Mouse (Mus musculus) urinary bladder, adult 2 months (tissue): ENCODE results near the gene Parp6. TPM values are rescaled to one million over a fixed set of nuclear protein-coding genes. Genes with fewer than 3 reads are reported as not detected.
A peak's percentile ranks its signal among the peaks of the same experiment; 100 is the strongest.

Experiments used
- DNase-seq: peaks from one replicate; pipeline ENCODE4 v3.0.0; 2022; ENCODE audit warnings: low spot score
- polyA plus RNA-seq: library from polyadenylated mRNA; depleted of rRNA; stranded (reverse); fragments of >200 nt; gene quantifications from 2 replicates; pipeline ENCODE4 v1.2.3, GENCODE M21; 2012

Parp6 gene
- polyA plus RNA-seq, 1 experiment, result 52.4 TPM

DNA sequence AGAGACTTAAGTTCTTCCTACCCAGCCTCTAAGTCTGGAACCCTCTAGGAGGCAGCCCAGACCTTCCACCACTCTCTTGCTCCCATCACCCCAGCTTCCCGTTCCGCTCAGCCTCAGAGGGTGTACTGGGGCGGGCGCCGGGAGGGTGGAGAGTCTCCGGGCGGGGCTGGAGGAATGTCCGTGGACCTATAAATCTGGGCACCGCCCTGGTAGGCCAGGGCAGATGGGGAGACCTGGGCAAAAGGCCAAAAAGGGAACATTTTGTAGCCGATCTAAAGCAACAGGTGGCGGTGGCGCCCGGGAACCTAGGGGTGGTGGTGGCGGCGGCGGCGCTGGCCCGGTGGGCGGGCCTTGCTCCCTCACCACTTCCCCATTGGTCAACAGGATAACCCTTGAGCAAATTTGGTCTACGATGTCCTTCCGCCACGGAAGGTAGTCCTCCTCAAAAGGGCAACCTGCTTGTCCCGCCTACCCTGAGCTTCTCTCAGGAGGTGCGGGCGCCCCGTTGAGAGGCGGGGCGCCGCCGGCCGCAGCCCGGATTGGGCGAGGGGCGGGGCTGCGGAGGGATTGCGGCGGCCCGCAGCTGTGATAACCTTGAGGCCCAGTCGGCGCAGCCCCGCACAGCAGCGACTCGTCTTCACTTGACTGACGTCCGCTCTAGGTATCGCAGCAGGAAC lies 39.0 kb downstream of the Parp6 start, which contains the start of gene Pkm:
Gene Pkm, plus strand, starts transcription at position 411 of the 677 bp plus-strand sequence.
- DNase-seq, result peak; percentile 92

DNA sequence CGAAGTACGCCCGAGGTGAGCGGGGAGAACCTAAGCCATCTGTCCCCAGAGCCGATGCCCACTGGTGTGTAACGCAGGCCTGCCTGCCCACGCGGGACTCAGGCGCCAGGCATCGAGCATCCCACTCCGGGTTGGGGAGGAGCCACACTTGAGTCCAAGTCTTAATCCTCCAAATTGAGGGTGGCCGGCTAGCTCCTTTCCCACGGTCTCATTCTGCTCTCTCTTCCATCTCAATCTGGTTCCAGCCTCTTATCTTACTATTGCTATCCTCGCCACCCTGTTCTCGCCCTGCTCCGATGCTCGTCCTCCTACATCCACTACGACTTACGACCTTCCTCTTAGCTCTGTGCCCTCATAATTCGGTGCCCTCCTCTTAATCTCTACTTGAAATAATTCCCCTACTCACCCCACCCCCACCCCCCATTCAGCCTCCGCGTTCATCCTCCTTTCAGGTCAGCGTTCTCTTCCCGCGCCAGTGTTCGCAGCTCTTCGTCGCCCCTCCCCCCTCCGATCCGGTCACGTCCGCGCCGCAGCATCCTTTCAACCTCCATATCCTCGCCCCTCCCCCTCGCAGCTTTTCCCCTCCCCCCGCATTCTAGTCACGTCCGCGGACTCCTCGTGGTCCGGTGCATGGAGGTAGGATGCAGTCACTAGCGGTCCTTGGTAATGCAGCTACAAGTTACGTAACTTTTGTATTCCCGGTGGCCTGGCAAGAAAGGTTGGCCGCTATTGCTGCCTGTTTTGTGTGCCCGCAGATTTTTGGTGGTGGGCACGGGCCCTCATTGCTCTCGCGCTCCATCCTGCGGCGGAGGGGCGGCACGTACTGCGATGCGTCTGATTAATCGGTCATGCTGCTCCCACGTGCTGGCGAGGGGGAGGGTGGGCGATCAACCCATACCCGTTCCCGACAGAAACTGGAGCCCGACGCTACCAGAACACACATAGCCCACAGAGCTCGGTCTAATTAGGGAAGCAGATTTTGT lies 39.8 kb downstream of the Parp6 start:
- no peak for DNase-seq

DNA sequence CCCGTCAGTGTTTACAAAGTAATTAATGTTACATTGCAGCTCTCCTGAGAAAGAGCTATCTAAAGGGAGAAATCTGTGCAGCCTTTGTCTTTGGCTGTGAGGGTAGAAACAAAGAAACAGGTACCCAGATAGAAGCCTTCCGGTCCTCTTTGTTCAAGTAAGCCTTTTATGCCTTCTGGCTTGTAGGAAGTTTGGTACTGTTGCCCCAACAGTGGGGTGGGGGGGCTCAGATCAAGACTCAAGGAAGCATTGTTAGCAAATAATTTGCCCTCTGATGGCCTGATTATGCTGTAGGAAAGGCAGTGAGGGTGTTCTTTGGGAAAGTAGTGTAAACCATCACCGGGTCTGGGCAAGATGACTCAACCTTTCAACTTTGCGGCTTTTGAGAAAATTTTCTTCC lies 41.1 kb downstream of the Parp6 start:
- no peak for DNase-seq

DNA sequence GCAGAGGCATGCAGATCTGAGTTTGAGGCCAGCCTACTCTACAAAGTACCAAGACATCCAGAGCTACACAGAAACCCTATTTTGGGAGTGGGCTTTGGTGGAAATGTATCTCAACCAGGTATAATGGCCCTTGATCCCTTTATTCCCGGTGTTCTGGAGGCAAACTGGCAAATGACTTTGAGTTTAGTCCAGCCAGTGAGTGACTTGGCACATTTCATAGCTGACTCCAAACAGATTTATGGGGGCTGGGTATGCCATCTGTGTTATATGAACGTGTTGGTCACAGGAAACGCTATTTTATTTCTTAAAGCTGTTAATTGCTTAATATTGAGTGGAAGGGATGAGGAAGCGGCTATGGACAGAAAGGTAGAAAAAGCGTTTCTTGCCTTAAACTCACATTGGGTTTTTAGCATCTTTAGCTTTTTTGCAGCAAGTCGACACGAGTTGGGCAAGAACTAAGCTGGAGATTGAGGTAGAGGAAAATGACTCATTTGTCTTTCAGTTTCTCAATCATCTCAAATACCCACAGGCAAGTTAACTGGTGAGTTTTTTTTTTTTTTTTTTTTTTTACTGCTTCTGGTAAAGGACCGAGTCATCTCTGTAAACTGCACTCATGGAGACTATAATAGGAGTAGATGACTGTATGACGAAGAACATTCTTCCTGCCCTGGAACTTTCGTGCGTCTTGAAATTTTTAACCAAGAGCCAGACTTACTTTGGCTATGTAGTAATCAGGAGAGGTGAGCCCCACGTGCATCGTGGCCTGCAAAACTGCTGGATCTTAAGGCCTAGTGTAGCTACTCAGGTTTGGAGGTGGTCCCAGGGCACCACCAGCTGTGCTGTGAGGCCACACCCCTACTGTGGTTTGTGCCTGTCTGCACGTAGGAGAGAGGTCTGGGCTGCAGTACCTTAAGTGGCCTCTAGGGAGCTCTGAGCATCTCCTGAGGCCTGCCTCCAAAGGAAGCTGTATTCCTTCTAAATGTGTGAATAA lies 42.2 kb downstream of the Parp6 start:
- DNase-seq, result no peak

DNA sequence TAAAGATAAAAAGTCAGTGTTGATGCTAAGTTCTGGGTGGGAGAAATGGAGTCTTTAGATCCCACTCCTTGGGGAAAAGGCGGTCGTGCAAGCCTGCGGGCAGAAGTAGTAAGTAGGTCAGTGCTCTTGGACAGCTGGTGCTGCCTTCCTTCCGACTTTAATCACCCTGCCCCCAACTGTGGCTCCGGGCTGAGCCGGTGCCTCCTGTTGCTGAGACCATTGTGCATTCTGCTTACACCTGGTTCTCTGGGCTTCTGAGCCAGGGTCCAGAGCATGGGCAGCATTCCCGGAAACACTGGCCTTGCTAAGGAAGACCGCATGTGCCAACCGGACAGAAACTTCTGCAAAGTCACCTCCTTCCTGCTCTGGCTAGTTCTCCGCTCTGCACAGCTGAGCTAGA lies 43.3 kb downstream of the Parp6 start:
- no peak for DNase-seq

DNA sequence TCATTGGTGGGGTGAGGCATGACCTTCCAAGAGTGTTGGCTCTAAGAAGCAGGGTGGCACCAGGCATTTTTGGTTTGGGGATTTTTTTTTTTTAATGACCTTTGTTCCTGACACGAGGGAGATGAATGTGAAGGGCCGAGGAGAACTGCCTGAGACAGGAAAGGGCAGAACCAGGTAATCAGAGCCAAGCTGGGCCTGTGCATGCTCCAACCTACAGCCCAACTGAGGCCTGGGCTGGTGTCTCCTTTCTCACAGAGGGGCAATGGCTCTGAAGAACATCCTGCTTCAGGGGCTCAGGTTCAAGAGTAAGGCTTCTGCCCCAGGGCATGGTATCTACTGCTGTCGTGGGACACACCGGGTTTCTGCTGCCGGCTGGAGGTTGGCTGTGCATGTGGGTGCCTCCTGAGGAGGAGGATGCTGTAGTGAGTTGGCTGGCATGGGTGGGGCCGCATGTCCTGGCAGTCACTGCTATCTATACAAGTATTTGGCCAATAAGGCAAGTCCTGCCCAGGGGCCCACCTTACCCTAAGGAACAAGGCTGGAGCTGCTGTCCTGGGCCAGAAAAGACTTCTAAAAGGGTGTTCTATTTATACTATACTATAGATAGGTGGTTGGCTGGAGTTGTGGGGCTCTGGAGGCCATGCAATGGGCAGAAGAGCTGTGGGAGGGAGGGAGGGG lies 44.4 kb downstream of the Parp6 start:
- DNase-seq, result no peak

DNA sequence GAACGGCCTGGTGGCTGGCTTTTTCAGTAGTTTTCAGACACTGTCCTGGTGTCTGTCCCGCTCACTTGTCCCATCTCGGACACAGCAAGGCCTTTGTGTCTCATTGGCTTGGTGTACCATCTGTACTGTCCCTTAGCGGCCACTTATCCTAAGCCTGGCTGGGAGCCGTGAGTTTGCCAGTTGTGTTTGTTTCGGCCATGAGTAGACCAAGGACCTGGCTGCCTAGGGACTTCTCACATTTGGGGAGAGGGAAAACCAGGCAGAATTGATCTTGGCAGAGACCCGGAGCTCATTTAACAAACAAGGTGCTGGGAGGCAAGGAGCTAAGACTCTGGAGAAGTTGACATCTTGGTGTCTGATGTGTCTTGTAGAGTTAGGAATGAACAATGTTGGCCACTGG lies 46.1 kb downstream of the Parp6 start:
- DNase-seq, result no peak

DNA sequence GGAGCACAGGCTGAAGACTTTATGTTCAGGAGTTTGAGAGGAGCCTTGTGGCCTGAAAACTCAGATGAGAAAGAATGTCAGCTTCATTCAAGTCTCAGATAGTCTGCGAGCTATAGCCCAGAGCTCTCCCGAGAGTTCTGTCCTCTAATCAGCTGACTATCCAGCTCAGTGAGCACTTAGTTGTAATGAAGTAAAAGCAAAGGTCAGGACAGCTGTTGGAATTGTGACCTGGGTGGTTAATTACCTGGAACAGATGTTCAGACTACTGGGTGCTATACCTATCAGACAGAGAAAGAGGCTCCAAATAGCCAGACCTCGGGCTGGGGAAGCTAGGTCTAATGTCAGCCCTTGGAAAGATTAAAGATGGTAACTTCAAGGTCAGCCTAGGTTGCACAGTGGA lies 46.9 kb downstream of the Parp6 start:
- no peak for DNase-seq

DNA sequence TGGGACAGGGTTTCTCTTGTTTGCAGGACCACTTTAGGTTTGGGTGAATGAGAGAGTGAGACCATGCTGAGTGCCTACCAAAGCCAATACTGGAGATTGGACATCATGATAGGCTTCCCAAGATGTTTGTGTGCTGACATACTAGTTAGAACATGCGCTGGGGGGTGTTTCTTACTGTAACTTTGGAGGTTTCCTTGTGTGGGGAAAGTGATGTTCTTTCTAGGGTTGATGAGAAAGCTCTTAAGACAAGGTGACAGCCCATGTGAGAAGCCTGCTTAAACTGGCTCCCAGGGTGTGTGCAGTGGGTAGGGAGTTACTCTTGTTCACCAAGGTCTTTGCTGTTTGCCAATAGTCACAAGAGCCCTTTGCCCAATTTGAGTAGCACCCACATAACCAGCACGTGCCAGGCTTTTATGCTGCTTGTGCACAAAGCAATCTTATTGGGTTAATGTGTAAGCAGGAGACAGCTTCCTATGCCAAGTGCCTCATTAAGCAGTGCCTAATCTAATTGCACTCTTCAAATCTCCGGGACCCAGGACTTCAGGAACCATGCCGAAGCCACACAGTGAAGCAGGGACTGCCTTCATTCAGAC lies 47.7 kb downstream of the Parp6 start:
- no peak for DNase-seq

DNA sequence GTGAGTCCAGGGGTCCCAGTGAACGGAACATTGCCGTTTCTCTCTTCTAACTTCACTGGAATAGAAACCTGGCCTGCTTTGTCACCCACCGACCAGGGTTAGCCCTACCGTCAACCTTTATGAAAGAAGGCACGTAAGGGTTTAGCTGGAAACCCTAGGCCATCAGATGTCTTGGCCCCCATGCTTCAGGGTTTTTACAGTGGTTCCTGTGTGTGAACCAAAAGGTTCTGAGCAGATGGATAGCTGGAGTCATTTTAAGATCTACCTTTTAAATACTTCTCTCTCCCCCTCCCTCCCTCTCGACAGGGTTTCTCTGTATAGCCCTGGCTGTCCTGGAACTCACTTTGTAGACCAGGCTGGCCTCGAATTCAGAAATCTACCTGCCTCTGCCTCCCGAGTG lies 48.9 kb downstream of the Parp6 start:
- DNase-seq, result no peak

DNA sequence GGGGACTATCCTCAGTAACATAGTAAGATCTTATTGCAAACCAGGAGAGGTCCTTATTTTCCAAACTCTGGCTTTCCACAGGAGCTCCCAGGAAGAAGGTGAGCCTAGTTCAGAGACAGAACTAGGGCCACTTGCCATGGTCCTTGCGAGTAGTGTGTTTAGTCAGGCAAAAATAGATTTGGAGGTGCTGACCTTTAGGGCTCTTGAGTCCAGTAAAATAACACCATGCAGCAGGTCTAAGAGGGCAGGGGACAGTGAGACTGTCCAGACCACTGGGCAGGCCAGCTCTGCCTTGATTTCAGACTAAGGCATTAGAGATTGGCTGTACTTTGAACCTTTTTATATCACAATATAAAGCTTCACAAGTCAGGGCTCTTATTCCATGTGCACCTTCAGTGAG lies 49.7 kb downstream of the Parp6 start:
- no peak for DNase-seq

DNA sequence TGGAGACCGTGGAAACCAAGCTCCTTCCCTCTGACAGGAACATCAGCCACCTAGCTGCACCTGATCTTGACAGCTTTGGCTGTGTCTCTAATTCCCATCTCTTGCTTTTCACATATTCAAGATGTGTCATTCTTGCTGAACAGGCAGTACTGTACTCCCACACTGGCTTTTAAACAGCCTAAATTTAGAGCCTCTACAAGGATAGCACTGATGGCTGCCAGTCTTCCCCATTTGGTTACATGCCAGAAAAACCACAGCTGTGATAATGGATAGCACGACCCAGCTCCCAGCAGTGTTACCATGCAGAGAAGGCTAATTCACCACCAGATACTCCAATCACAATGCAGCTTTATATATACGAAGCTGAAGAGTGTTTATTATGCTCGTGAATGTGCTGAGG lies 50.2 kb downstream of the Parp6 start:
- DNase-seq, result no peak

DNA sequence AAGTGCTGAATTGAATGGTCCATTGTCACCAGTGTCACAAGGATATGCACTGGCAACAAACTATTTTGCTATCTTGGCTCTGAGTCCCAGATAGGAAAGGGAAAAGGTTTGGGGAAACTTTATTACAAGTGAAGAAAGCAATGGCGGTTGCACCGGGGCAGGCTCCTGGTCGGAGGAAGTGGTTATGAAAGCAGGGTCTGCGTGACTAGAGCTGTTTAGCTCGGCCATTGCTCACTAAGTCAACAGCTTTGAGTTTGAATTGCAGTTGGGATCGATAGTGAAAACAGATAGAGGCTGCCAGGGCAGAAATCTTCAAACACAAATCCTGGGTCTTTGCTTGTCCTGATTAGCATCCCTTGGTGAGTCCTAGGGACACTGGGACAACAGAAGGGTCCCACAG lies 50.8 kb downstream of the Parp6 start:
- DNase-seq, result no peak

DNA sequence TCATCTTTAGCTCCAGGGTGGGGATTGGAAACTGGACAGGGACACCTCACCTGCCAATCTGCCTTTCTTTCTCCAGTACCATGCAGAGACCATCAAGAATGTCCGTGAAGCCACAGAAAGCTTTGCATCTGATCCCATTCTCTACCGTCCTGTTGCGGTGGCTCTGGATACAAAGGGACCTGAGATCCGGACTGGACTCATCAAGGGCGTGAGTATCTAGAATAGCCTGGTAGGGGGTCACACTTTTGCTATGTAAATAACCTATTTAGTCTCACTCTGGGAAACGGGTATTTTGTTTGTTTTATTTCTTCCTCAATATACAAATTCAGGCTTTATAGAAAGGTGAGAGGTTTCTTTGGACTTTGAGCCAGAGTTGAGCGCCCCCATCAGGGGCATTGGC lies 51.4 kb downstream of the Parp6 start:
- DNase-seq, result no peak

DNA sequence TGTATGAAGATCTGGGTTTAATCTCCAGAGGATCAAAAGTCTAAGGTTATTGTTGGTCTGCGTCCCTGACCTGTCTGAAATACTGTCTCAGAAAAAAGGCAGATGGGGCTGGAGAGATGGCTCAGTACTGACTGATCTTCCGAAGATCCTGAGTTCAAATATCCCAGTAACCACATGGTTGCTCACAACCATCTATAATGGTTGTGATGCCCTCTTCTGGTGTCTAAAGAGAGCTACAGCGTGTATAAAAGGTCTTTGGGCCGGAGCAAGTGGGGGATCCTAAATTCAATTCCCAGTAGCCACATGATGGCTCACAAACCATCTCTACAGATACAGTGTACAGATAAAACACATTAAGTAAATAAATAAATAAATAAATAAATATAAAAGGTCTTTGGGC lies 52.1 kb downstream of the Parp6 start:
- DNase-seq, result no peak

DNA sequence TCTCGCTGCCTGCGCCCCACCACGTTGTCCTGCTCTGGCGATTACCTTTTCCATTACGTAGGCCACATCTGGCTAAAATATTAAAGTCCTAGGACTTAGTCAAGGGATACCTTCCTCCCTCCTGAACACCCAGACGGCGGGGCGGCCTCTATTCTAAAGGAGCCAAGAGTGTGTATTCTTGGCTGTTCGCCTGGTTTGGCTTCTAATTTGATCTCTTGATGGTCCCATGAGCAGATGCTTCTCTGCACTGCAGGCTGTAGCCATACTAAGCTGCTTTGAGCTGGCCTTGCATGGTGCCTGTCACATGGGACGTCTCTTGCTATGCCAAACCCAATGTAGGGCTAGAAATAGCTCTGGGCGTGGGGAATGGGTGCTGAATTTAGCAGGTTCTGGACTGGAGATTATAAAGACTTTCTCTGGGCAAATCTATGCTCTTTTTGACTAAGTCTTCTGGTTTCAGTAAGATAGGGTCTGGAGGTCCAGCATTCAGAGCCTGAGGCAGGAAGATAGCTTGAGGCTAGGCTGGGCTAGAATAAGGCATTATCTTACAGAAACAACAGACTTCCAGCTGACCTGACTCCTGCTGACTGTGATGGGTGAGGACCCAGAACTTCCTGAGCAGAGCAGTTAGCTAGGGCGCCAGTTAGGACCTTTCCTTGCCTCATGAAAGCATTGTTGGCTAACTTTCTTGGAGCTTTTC lies 55.3 kb downstream of the Parp6 start:
- no peak for DNase-seq

DNA sequence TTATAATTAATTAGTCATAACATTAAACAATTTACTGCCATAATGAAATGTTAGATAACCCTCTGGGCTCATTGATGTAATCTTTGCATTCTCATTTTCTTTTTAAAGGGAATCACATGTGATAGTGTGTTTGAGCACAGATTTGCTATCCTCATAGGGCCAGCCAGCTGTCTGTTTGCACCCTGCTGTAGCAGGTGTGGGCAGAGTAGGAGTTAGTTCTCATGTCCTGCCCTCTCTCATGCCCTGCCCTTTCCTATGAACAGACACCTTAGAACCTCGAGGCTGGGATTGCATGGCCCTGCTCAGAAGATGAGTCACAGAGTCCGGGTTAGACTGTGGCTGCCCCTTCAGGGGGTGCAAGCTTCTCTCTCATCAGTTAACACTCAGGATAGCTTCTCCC lies 56.3 kb downstream of the Parp6 start:
- no peak for DNase-seq

DNA sequence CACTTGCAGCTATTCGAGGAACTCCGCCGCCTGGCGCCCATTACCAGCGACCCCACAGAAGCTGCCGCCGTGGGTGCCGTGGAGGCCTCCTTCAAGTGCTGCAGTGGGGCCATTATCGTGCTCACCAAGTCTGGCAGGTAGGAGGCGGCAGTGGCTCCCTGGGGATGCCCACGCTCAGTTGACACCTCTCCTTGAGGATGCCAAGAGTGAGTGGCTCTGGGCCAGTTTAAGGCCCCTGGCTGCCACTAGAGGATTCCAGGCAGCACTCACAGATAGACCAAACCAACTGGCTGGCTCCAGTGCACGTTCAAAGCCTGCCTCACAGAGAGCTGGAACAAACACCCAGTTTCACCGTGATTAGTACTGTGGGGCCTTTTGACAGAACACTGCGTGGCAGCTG lies 58.5 kb downstream of the Parp6 start:
- no peak for DNase-seq

DNA sequence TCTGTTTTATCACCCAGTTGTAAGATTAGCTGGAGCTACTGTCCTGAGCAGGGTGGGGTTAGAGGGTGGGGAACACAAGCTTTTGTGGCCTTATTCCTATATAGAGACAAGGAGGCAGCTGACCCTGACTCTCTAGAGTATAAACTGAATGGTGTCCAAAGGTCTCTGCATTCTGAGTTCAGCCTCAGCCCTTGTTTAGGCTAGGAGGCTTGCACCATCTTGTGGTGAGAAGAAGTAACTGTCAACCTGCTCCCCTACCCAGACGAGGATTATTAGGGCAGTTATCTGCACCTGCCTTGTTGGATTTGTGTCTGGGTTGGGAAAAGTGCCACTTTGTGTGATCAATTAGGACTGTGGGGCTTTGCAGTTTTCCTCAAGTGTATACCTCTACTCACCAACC lies 61.2 kb downstream of the Parp6 start:
- no peak for DNase-seq
